In genomic region chr10:12862047-12862446, GRCm38 (mm10) we compare ENCODE assay signal across 19 mouse cellular contexts.
"Had no signal": no experiment of that assay in that cellular context is flagged by ENCODE, and none has a peak within 500 bp of the region (broad histone marks: within the 10 kb centered on the region; RNA-seq: fewer than 3 reads in every experiment).

No protein-coding gene starts in this region.

- H3K4me3 ChIP-seq: midbrain, embryonic 10.5 days; midbrain, embryonic 13.5 days; myocyte; neural tube, embryonic 13.5 days; neural tube, embryonic 15.5 days; stomach, embryonic 15.5 days had no signal

- H3K9me3 ChIP-seq: midbrain, embryonic 10.5 days; midbrain, embryonic 13.5 days; neural tube, embryonic 13.5 days; neural tube, embryonic 15.5 days; stomach, embryonic 15.5 days had no signal

- H3K4me2 ChIP-seq: lung, embryonic 14.5 days; midbrain, embryonic 13.5 days; neural tube, embryonic 13.5 days; neural tube, embryonic 15.5 days; stomach, embryonic 15.5 days had no signal

- H3K27ac ChIP-seq: midbrain, embryonic 10.5 days; midbrain, embryonic 13.5 days; neural tube, embryonic 13.5 days; neural tube, embryonic 15.5 days; stomach, embryonic 15.5 days; stomach, postnatal 0 days had no signal

- ATAC-seq: midbrain, embryonic 13.5 days; midbrain, embryonic 16.5 days had no signal

- H3K27me3 ChIP-seq: neural tube, embryonic 13.5 days; stomach, embryonic 15.5 days had no signal

- H3K36me3 ChIP-seq: midbrain, embryonic 13.5 days; neural tube, embryonic 13.5 days; neural tube, embryonic 15.5 days; stomach, embryonic 15.5 days had no signal

- DNase-seq: lung, adult 18-20 months; lung, embryonic 14.5 days; lung, postnatal 10 days; lung, postnatal 4 days; retina, postnatal 1 day; right cerebral cortex, adult 18-20 months; right cerebral cortex, postnatal 25 days; right cerebral cortex, postnatal 4 days; thymus, adult 18-20 months; thymus, postnatal 14 days; thymus, postnatal 36 days had no signal

- H3K9ac ChIP-seq: lung, embryonic 14.5 days; midbrain, embryonic 13.5 days; neural tube, embryonic 13.5 days; neural tube, embryonic 15.5 days; stomach, embryonic 15.5 days had no signal
